Mouse (Mus musculus): Measurements from ENCODE around the gene Rasgef1c. TPM values are rescaled to one million over a fixed set of nuclear protein-coding genes. Genes with fewer than 3 reads are reported as not detected.

Rasgef1c gene
- polyA plus RNA-seq, 1 experiment from 2014 or later: 5.7 TPM

Small RNA genes lying within 50 kb of the gene (microRNA-seq; reads per million reads assigned to microRNA genes)
- gene Gm23492: not detected

Other genes with a start within 250 kb of the Rasgef1c start
- not detected in 2 replicates for gene Scgb3a1, start 238.2 kb upstream of the Rasgef1c start, polyA plus RNA-seq (2015; fragmentation: Nextera tagmentation; extraction: Ambion mirVana)
- gene Cnot6, start 189.1 kb upstream of the Rasgef1c start, polyA plus RNA-seq (2015; fragmentation: Nextera tagmentation; extraction: Ambion mirVana): 71.4 and 76.3 TPM in 2 replicates
- 6.9 and 7.0 TPM in 2 replicates for gene Gfpt2, start 107.7 kb upstream of the Rasgef1c start, polyA plus RNA-seq (2015; fragmentation: Nextera tagmentation; extraction: Ambion mirVana)
- gene Mapk9, start 55.1 kb upstream of the Rasgef1c start, polyA plus RNA-seq (2015; fragmentation: Nextera tagmentation; extraction: Ambion mirVana): 33.1 and 33.2 TPM in 2 replicates
- gene Rnf130, start 123.5 kb downstream of the Rasgef1c start, polyA plus RNA-seq (2015; fragmentation: Nextera tagmentation; extraction: Ambion mirVana): 59.5 and 64.1 TPM in 2 replicates
- gene Tbc1d9b, start 229.6 kb downstream of the Rasgef1c start, polyA plus RNA-seq (2015; fragmentation: Nextera tagmentation; extraction: Ambion mirVana): 30.2 and 33.0 TPM in 2 replicates